Mouse (Mus musculus) ES-Bruce4 (cell line): ENCODE data around the gene Bcl2l1.

ENCODE experiments used
- CTCF ChIP-seq: IDR thresholded peaks from one replicate; pipeline ENCODE4 v1.8.1; 2011; ENCODE audit warnings: low read depth, low read length
- EP300 ChIP-seq: IDR thresholded peaks from 2 replicates; pipeline ENCODE4 v1.6.1; 2011; ENCODE audit warnings: low read depth, low read length; ENCODE audit not compliant: insufficient read depth
- POLR2A ChIP-seq: IDR thresholded peaks from one replicate; pipeline ENCODE4 v1.8.1; 2011; ENCODE audit warnings: low read length; ENCODE audit not compliant: insufficient read depth

GRCm38 (mm10) chr2:152827321-152828010 lies 4.1 kb downstream of the Bcl2l1 start:
- TF ChIP-seq POLR2A = no peak
- no peak for TF ChIP-seq CTCF
- TF ChIP-seq EP300 = no peak
